Mouse (Mus musculus): ENCODE results near the gene Mpzl1.

Gene Mpzl1

DNA sequence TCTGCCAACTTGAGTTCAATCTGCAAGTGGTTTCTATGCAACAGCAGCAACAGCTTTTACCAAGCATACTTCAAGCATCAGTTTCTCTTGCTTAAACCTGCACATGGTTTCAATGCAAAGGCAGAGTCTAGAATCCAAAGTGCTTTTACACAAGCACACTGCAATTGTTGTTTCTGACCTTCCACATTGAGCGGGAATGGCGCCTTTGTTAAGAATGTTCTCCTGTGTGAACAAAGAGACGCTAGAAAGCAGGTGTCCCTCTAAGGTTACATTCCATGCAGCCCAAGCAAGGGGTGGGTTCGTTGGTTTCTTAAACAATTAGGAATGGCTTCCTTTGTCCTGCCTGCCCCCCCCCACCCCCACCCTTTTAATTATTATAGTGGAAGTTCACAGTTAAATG, 20.4 kb downstream of the Mpzl1 start:
- DNase-seq (ENCODE audit: low spot score) = no peak

DNA sequence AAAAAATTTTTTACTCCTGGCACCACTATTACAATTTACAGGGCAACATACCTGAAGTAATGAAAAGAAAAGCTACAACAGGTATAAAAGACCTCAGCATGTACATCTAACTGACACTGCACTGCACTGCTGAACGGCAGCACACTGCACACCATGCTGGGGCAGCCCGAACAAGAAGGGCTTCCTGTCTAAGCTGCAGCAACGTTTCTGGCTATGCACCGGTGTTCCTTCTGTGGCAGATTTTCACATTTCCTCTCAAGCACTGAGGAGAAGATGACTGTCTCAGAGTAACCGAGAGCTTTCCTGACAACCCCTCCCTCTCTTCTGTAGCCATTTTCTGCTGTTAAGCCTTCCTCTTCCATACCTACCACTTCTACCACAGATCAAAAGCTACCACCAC, 21.6 kb downstream of the Mpzl1 start:
- DNase-seq (ENCODE audit: low spot score) = no peak

GRCm38 (mm10) chr1:165610321-165610999, 23.9 kb downstream of the Mpzl1 start:
- no peak for DNase-seq (ENCODE audit: low spot score)

DNA sequence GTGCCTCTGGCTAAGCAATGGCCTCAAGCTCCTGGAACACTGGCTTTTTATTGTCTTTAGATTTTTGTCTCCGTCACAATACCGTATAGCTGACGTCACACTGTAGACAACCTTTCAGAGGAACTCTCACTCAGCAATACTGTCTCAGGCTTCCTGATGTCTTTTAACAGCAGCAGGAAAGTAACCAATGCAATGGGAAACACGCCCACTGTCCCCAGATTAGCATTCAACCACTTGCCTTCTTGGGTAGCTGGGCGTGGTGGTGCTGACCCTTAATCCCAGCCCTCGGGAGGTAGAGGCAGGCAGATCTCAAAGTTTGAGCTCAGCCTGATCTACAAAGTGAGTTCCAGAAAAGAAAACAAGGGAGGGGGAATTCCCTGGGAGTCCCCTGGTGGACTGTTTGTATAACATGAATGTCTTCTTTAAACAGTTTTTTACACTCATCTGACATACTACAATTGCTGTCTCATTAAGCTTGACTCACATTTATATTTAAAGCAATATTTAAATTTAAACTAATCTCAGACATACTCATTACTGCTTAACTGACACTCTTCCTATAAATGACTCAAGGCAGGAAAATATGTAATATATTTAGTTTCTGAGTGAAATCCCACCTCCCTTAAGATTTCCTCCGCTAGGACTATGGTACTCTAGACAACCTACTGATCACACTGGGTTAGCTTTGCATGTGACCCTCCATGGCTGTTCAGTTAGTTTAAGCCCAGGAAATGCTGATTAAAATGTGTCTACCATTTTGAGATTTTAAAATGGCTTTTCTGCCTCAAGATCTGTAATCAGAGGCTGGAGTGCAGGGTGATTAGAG, 24.6 kb downstream of the Mpzl1 start:
- no peak for DNase-seq (ENCODE audit: low spot score)

GRCm38 (mm10) chr1:165608904-165609303, 25.4 kb downstream of the Mpzl1 start:
- DNase-seq (ENCODE audit: low spot score) = no peak

DNA sequence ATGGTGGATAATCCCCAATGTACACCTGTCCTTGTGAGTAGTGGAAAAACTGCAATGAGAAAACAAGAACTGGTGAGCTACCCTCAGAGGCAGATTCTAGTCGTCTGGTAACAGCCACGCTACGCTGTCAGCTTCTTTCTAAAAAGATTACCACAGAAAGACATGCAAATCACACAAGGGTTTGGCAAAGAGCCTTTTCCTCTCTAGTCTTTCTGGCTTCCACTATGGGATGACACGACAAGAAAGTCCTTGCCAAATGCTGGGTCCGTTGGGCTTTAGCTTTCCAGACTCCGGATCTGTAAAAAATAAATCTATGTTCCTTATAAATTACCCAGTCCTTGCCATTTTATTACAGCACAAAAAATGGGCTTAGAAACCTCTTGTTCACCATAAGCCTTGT, 28.6 kb downstream of the Mpzl1 start:
- no peak for DNase-seq (ENCODE audit: low spot score)

- no peak for DNase-seq (ENCODE audit: low spot score)
These were observed 29.2 kb downstream of the Mpzl1 start for GRCm38 (mm10) chr1:165605108-165605507.

GRCm38 (mm10) chr1:165604203-165604602, 30.1 kb downstream of the Mpzl1 start:
- DNase-seq (ENCODE audit: low spot score) = no peak

GRCm38 (mm10) chr1:165603218-165603617, 31.1 kb downstream of the Mpzl1 start:
- DNase-seq (ENCODE audit: low spot score) = no peak

DNA sequence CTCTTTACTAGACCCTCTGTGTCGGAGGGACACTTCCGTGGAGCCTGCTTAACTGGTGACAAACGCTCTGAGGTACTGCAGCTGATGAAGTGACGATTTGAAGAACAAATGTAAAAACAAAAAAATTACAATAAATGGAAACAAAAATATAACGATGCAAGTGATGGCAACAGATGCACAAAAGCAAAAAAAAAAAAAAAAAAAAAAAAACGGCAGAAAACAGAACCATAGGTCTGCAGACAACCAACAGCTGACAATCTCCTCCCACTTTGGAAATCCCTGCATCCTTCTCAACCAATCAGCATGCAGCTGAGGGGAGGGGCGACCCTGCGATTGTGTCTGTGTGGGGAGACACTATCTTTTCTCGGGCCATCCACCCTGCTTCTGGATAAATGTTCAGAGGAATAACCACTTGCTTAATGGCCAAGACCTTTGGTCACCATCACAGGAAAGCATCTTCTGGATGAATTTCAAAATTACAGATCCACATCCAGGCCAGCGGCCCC, 32.5 kb downstream of the Mpzl1 start:
- DNase-seq (ENCODE audit: low spot score) = no peak

DNA sequence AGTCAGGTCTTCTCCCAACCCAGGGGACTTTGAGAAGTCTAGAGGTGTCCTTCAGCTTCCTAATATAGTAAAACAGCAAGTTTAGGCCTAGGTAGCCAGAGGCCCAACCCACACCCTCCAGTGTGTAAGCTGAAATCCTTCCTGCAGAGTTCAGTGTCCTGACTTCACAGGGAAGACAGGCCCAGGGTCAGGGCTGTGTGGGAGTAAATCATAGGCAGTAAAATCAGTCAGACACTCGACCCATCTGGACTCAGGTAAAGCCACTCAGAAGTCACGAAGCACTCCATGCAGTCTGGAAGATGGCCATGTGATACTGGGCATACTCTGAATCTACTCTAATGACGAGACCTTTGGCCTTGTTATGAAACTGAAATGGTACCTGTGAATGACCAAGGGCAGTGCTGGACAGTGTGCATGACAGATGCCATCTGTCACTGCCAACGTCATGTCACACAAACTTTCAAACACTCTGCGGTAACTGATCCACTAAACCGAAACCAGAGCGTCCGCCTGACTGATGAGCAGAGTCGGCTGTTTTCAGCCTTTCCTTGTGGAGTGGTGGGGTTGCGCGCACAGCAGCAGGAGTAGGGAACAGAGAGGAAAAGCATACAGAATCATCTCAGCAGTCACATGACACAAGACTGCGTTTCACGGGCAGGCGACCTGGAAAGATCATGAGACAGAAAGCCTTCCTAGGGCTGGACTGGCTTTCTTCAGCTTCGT, 39.5 kb downstream of the Mpzl1 start:
- no peak for DNase-seq (ENCODE audit: low spot score)

- no peak for DNase-seq (ENCODE audit: low spot score)
These were observed 41.8 kb downstream of the Mpzl1 start for GRCm38 (mm10) chr1:165592295-165593082.

GRCm38 (mm10) chr1:165590760-165591159, 43.6 kb downstream of the Mpzl1 start:
- DNase-seq (ENCODE audit: low spot score) = no peak

- DNase-seq (ENCODE audit: low spot score) = no peak
These were observed 44.9 kb downstream of the Mpzl1 start for GRCm38 (mm10) chr1:165589280-165590048.

- no peak for DNase-seq (ENCODE audit: low spot score)
These were observed 46.5 kb downstream of the Mpzl1 start for GRCm38 (mm10) chr1:165587845-165588244.

DNA sequence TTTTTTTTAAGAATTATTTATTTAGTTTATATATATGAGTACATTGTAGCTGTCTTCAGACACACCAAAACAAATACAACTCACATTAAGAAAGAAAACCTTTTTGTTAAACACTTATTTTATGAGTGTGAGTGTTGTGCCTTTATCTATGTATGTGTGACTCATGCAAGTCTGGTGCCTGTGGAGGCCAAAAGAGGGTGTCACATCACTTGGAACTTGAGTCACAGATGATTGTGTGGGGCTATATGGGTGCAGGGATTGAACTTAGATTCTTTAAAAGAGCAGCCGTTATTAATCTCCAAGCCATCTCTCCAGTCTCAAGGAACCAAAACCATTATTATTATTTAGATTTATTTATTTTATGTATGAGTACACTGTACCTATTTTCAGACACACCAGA, 48.0 kb downstream of the Mpzl1 start:
- DNase-seq (ENCODE audit: low spot score) = no peak

- no peak for DNase-seq (ENCODE audit: low spot score)
These were observed 48.8 kb downstream of the Mpzl1 start for GRCm38 (mm10) chr1:165585389-165586104.

- DNase-seq (ENCODE audit: low spot score) = peak; percentile 89
These were observed 50.7 kb downstream of the Mpzl1 start for GRCm38 (mm10) chr1:165583529-165584184.

GRCm38 (mm10) chr1:165581255-165581654, 53.1 kb downstream of the Mpzl1 start:
- no peak for DNase-seq (ENCODE audit: low spot score)

- DNase-seq (ENCODE audit: low spot score) = no peak
These were observed 55.0 kb downstream of the Mpzl1 start for GRCm38 (mm10) chr1:165579332-165579731.

Data from urinary bladder, postnatal 25 days (tissue).